Mouse (Mus musculus): ENCODE measurements around the gene Odf2. TPM values are rescaled to one million over a fixed set of nuclear protein-coding genes. Genes with fewer than 3 reads are reported as not detected.
A peak's percentile ranks its signal among the peaks of the same experiment; 100 is the strongest.

The Odf2 gene
- polyA plus RNA-seq (2012; rRNA removed) (21.0 and 29.6 TPM in 2 replicates), polyA plus RNA-seq (2014; fragmentation: Nextera tagmentation; extraction: Ambion mirVana) (23.5 and 29.1 TPM in 2 replicates)

GRCm38 (mm10) chr2:29889066-29889944, at the start of gene Odf2:
Odf2 (plus strand) TSS chr2:29889221.
- peak; percentile 79 for ATAC-seq (ENCODE audit: insufficient read depth)
- WGBS (ENCODE audit: insufficient replicate concordance), result under 1% methylated on average over 70 of the region's 70 CpGs

GRCm38 (mm10) chr2:29839460-29839859, 49.6 kb upstream of the Odf2 start:
- no peak overlapping the region for H3K4me3 ChIP-seq (ENCODE audit: insufficient read depth in 1 of 2, low read depth in 2 of 2, low read length in 2 of 2)
- no peak overlapping the region for H3K9ac ChIP-seq (replicated peaks)
- no peaks in the 10 kb centered on the region for H3K4me1 ChIP-seq (replicated peaks; ENCODE audit: control insufficient read depth in 2 of 2, insufficient read depth in 2 of 2, low read length in 1 of 2)
- no peak for DNase-seq (ENCODE audit: low read depth in 3 of 3, low spot score in 3 of 3)
- ATAC-seq (ENCODE audit: insufficient read depth), result no peak
- no peak overlapping the region for H3K27ac ChIP-seq
- H3K4me2 ChIP-seq (ENCODE audit: low read depth), result no peak overlapping the region
- H3K9me3 ChIP-seq (ENCODE audit: control insufficient read depth, low read length), result no peaks in the 10 kb centered on the region
- WGBS (ENCODE audit: insufficient replicate concordance), result 54% methylated on average over 4 of the region's 4 CpGs
- TF ChIP-seq CTCF (IDR thresholded peaks at IDR 0.05; ENCODE audit: low read depth), result no peak
- TF ChIP-seq EP300 (IDR thresholded peaks at IDR 0.05; ENCODE audit: low read depth), result no peak
- peaks cover 3% of the 10 kb centered on the region for H3K27me3 ChIP-seq (ENCODE audit: control insufficient read depth, insufficient read depth, low read length)
- peaks cover 1% of the 10 kb centered on the region; the same call in 1 of the 2 replicates for H3K36me3 ChIP-seq (replicated peaks; ENCODE audit: control insufficient read depth, insufficient read depth, low read depth)

More at GRCm38 (mm10) chr2:29889066-29889944, at the start of gene Odf2:
- peak within 1 kb of the TSS; percentile 99 for H3K4me2 ChIP-seq (ENCODE audit: low read depth)
- peaks cover 5% of the 10 kb centered on the region for H3K27me3 ChIP-seq (ENCODE audit: control insufficient read depth, insufficient read depth, low read length)
- peak within 1 kb of the TSS; percentile 91 for H3K27ac ChIP-seq
- DNase-seq (ENCODE audit: low read depth in 3 of 3, low spot score in 3 of 3), result peak; percentile 97
- H3K4me1 ChIP-seq (replicated peaks; ENCODE audit: control insufficient read depth in 2 of 2, insufficient read depth in 2 of 2, low read length in 1 of 2), result peaks cover 14 to 16% of the 10 kb centered on the region in 2 experiments
- TF ChIP-seq CTCF (IDR thresholded peaks at IDR 0.05; ENCODE audit: low read depth) (no peak), EP300 (IDR thresholded peaks at IDR 0.05; ENCODE audit: low read depth) (no peak)
- H3K9ac ChIP-seq (replicated peaks), result peak within 1 kb of the TSS; percentile 98
- peak within 1 kb of the TSS; percentile 84 to 99 for H3K4me3 ChIP-seq (ENCODE audit: insufficient read depth in 1 of 2, low read depth in 2 of 2, low read length in 2 of 2)
- peaks cover 25% of the 10 kb centered on the region for H3K36me3 ChIP-seq (replicated peaks; ENCODE audit: control insufficient read depth, insufficient read depth, low read depth)
- no peaks in the 10 kb centered on the region for H3K9me3 ChIP-seq (ENCODE audit: control insufficient read depth, low read length)

GRCm38 (mm10) chr2:29843231-29844105, 45.6 kb upstream of the Odf2 start:
- H3K9ac ChIP-seq (replicated peaks), result no peak overlapping the region
- no peak for TF ChIP-seq CTCF (IDR thresholded peaks at IDR 0.05; ENCODE audit: low read depth)
- no peak for TF ChIP-seq EP300 (IDR thresholded peaks at IDR 0.05; ENCODE audit: low read depth)
- DNase-seq (ENCODE audit: low read depth in 3 of 3, low spot score in 3 of 3) (no peak), ATAC-seq (ENCODE audit: insufficient read depth) (no peak)
- WGBS (ENCODE audit: insufficient replicate concordance), result 62% methylated on average over 9 of the region's 9 CpGs
- no peaks in the 10 kb centered on the region for H3K4me1 ChIP-seq (replicated peaks; ENCODE audit: control insufficient read depth in 2 of 2, insufficient read depth in 2 of 2, low read length in 1 of 2)
- H3K9me3 ChIP-seq (ENCODE audit: control insufficient read depth, low read length), result no peaks in the 10 kb centered on the region
- no peak overlapping the region for H3K4me2 ChIP-seq (ENCODE audit: low read depth)
- no peaks in the 10 kb centered on the region for H3K36me3 ChIP-seq (replicated peaks; ENCODE audit: control insufficient read depth, insufficient read depth, low read depth)
- no peak overlapping the region for H3K27ac ChIP-seq
- no peak overlapping the region for H3K4me3 ChIP-seq (ENCODE audit: insufficient read depth in 1 of 2, low read depth in 2 of 2, low read length in 2 of 2)
- H3K27me3 ChIP-seq (ENCODE audit: control insufficient read depth, insufficient read depth, low read length), result peaks cover 19% of the 10 kb centered on the region

- whole genome bisulfite sequencing (ENCODE audit: insufficient replicate concordance), result 81% methylated on average over 2 of the region's 2 CpGs
- H3K36me3 ChIP-seq (replicated peaks; ENCODE audit: control insufficient read depth, insufficient read depth, low read depth), result no peaks in the 10 kb centered on the region
Observed at GRCm38 (mm10) chr2:29844115-29844514, 44.9 kb upstream of the Odf2 start.

More at GRCm38 (mm10) chr2:29844115-29844514, 44.9 kb upstream of the Odf2 start:
- Histone ChIP-seq H3K4me1 (replicated peaks; ENCODE audit: control insufficient read depth in 2 of 2, insufficient read depth in 2 of 2, low read length in 1 of 2) (no peaks in the 10 kb centered on the region), H3K4me3 (ENCODE audit: insufficient read depth in 1 of 2, low read depth in 2 of 2, low read length in 2 of 2) (no peak overlapping the region), H3K27me3 (ENCODE audit: control insufficient read depth, insufficient read depth, low read length) (peaks cover 19% of the 10 kb centered on the region), H3K4me2 (ENCODE audit: low read depth) (no peak overlapping the region), H3K9me3 (ENCODE audit: control insufficient read depth, low read length) (no peaks in the 10 kb centered on the region), H3K9ac (replicated peaks) (no peak overlapping the region), H3K27ac (no peak overlapping the region)
- TF ChIP-seq EP300 (IDR thresholded peaks at IDR 0.05; ENCODE audit: low read depth) (no peak), CTCF (IDR thresholded peaks at IDR 0.05; ENCODE audit: low read depth) (no peak)
- DNase-seq (ENCODE audit: low read depth in 3 of 3, low spot score in 3 of 3), result no peak
- ATAC-seq (ENCODE audit: insufficient read depth), result no peak
